Mouse (Mus musculus) CH12.LX (cell line): ENCODE measurements around the gene Kcnma1. TPM values are rescaled to one million over a fixed set of nuclear protein-coding genes. Genes with fewer than 3 reads are reported as not detected.

Source experiments
- DNase-seq: peaks from one replicate; pipeline ENCODE4 v3.0.0-alpha.2; 2013; ENCODE audit errors: extremely low read depth
- H3K27ac ChIP-seq: 2 replicates; pipeline ENCODE4 v1.5.1; 2012; ENCODE audit warnings: low read depth, mild to moderate bottlenecking, control low read depth, moderate library complexity; ENCODE audit not compliant: insufficient read depth
- H3K27me3 ChIP-seq: replicated peaks from 2 replicates; pipeline ENCODE3; 2012; ENCODE audit warnings: inconsistent platforms
- H3K36me3 ChIP-seq, 2 experiments: replicated peaks in 1 of 2; 2 replicates each; pipeline versions ENCODE3 to v1.6.1; 2012; ENCODE audit warnings: inconsistent platforms in 1 of 2, low read length in 1 of 2, mild to moderate bottlenecking in 1 of 2, mixed read lengths in 1 of 2, moderate library complexity in 1 of 2; ENCODE audit not compliant: control insufficient read depth in 1 of 2, insufficient read depth in 1 of 2
- H3K4me1 ChIP-seq, 2 experiments: 2 replicates each; pipeline ENCODE4 v1.6.1; 2012; ENCODE audit warnings: inconsistent platforms in 1 of 2, moderate library complexity in 1 of 2; ENCODE audit not compliant: insufficient read depth in 2 of 2, control insufficient read depth in 1 of 2
- H3K4me2 ChIP-seq: 2 replicates; pipeline ENCODE4 v1.6.1; 2012; ENCODE audit warnings: low read depth, mild to moderate bottlenecking, control low read depth; ENCODE audit not compliant: poor library complexity, insufficient read depth, severe bottlenecking
- H3K4me3 ChIP-seq, 3 experiments: fragments of 150-350 bp in 1 of 3; sonication (generic) in 1 of 3; replicated peaks in 1 of 3; 2 replicates each; pipeline versions ENCODE3 to v1.5.1; 2011 to 2012; ENCODE audit warnings: low read depth in 2 of 3, low read length in 2 of 3, mild to moderate bottlenecking in 2 of 3, moderate library complexity in 2 of 3, control low read depth in 1 of 3, improper control_type of control experiment in 1 of 3, inconsistent platforms in 1 of 3, mixed read lengths in 1 of 3; ENCODE audit not compliant: poor library complexity in 1 of 3
- H3K79me2 ChIP-seq: replicated peaks from 2 replicates; pipeline ENCODE4 v1.6.1; 2012; ENCODE audit warnings: mild to moderate bottlenecking, moderate library complexity; ENCODE audit not compliant: control insufficient read depth, poor library complexity, insufficient read depth, severe bottlenecking; ENCODE audit errors: extremely low read depth
- H3K9ac ChIP-seq: 2 replicates; pipeline ENCODE4 v1.6.1; 2012; ENCODE audit warnings: low read depth, mild to moderate bottlenecking, control low read depth, moderate library complexity; ENCODE audit not compliant: insufficient read depth
- H3K9me3 ChIP-seq: replicated peaks from 2 replicates; pipeline ENCODE3; 2012; ENCODE audit warnings: low read length, inconsistent platforms, mixed read lengths
- BHLHE40 ChIP-seq: IDR thresholded peaks from 2 replicates; pipeline ENCODE4 v1.6.1; 2011; ENCODE audit warnings: mild to moderate bottlenecking, low read depth, low read length, improper control_type of control experiment
- CHD1 ChIP-seq: IDR thresholded peaks from 2 replicates; pipeline ENCODE4 v1.6.1; 2012; ENCODE audit warnings: low read depth, low read length, improper control_type of control experiment, inconsistent platforms
- CHD2 ChIP-seq: IDR thresholded peaks from 2 replicates; pipeline ENCODE4 v1.6.1; 2011; ENCODE audit warnings: low read length, improper control_type of control experiment
- CTCF ChIP-seq, 2 experiments: IDR thresholded peaks in 1 of 2; conservative IDR thresholded peaks in 1 of 2; 2 replicates each; pipeline ENCODE4 v1.5.1; 2011 to 2012; ENCODE audit warnings: low read depth in 2 of 2, low read length in 2 of 2, improper control_type of control experiment in 1 of 2, inconsistent platforms in 1 of 2, mild to moderate bottlenecking in 1 of 2, moderate library complexity in 1 of 2
- E2F4 ChIP-seq: IDR thresholded peaks from 2 replicates; pipeline ENCODE4 v1.6.1; 2011; ENCODE audit warnings: low read depth, low read length, improper control_type of control experiment; ENCODE audit not compliant: insufficient replicate concordance
- ELF1 ChIP-seq: IDR thresholded peaks from 2 replicates; pipeline ENCODE4 v1.6.1; 2014; ENCODE audit warnings: low read depth, mild to moderate bottlenecking, inconsistent platforms, low read length, improper control_type of control experiment
- GABPA ChIP-seq: IDR thresholded peaks from 2 replicates; pipeline ENCODE4 v1.6.1; 2012; ENCODE audit warnings: low read depth, low read length, improper control_type of control experiment, inconsistent platforms; ENCODE audit not compliant: insufficient replicate concordance
- HCFC1 ChIP-seq: IDR thresholded peaks from 2 replicates; pipeline ENCODE4 v1.6.1; 2012; ENCODE audit warnings: low read depth, mild to moderate bottlenecking, inconsistent platforms, low read length, improper control_type of control experiment
- JUND ChIP-seq: conservative IDR thresholded peaks from 2 replicates; pipeline ENCODE4 v1.6.1; 2011; ENCODE audit warnings: low read depth, low read length, improper control_type of control experiment
- MAFK ChIP-seq: IDR thresholded peaks from 2 replicates; pipeline ENCODE4 v1.6.1; 2011; ENCODE audit warnings: low read length, improper control_type of control experiment; ENCODE audit not compliant: insufficient replicate concordance
- MXI1 ChIP-seq: IDR thresholded peaks from 2 replicates; pipeline ENCODE4 v1.6.1; 2011; ENCODE audit warnings: mild to moderate bottlenecking, low read depth, low read length, improper control_type of control experiment
- MYC ChIP-seq: IDR thresholded peaks from 2 replicates; pipeline ENCODE4 v1.6.1; 2011; ENCODE audit warnings: low read depth, mild to moderate bottlenecking, improper control_type of control experiment, low read length
- NELFE ChIP-seq: IDR thresholded peaks from 2 replicates; pipeline ENCODE4 v1.6.1; 2011; ENCODE audit warnings: low read depth, low read length, improper control_type of control experiment
- POLR2AphosphoS2 ChIP-seq: IDR thresholded peaks from 2 replicates; pipeline ENCODE4 v1.6.1; 2011; ENCODE audit warnings: low read depth, low read length, improper control_type of control experiment
- RAD21 ChIP-seq: IDR thresholded peaks from 2 replicates; pipeline ENCODE4 v1.6.1; 2011; ENCODE audit warnings: low read depth, mild to moderate bottlenecking, low read length, improper control_type of control experiment, moderate library complexity
- SMC3 ChIP-seq: IDR thresholded peaks from 2 replicates; pipeline ENCODE4 v1.6.1; 2011; ENCODE audit warnings: low read depth, low read length, improper control_type of control experiment
- TBP ChIP-seq: conservative IDR thresholded peaks from 2 replicates; pipeline ENCODE4 v1.6.1; 2011; ENCODE audit warnings: low read depth, low read length, improper control_type of control experiment
- TCF12 ChIP-seq: IDR thresholded peaks from 2 replicates; pipeline ENCODE4 v1.6.1; 2014; ENCODE audit warnings: low read depth, mild to moderate bottlenecking, inconsistent platforms, low read length, improper control_type of control experiment
- UBTF ChIP-seq: IDR thresholded peaks from 2 replicates; pipeline ENCODE4 v1.6.1; 2012; ENCODE audit warnings: low read depth, mild to moderate bottlenecking, inconsistent platforms, low read length, improper control_type of control experiment, moderate library complexity
- ZC3H11A ChIP-seq: IDR thresholded peaks from 2 replicates; pipeline ENCODE4 v1.6.1; 2012; ENCODE audit warnings: low read depth, mild to moderate bottlenecking, inconsistent platforms, low read length, improper control_type of control experiment
- ZMIZ1 ChIP-seq: IDR thresholded peaks from 2 replicates; pipeline ENCODE4 v1.6.1; 2012; ENCODE audit warnings: low read depth, mild to moderate bottlenecking, inconsistent platforms, low read length, improper control_type of control experiment
- ZNF384 ChIP-seq: IDR thresholded peaks from 2 replicates; pipeline ENCODE4 v1.6.1; 2012; ENCODE audit warnings: low read depth, low read length, improper control_type of control experiment, inconsistent platforms
- dilution Hi-C: fragments of 300-500 bp; cut with MboI; formaldehyde crosslinking; loops from 2 replicates; pipeline ENCODE4 v1.14.3; 2020; ENCODE audit warnings: low sequenced_read_pairs; ENCODE audit not compliant: extremely low pct_unique_long_range_greater_than_20kb, extremely low pct_ligation_motif_present
- in situ Hi-C: fragments of 300-500 bp; cut with MboI; formaldehyde crosslinking; loops from 3 replicates; pipeline ENCODE4 v1.14.3; 2019; ENCODE audit warnings: low sequenced_read_pairs, low pct_ligation_motif_present, low pct_unique_long_range_greater_than_20kb, mixed read lengths
- polyA plus RNA-seq: library from polyadenylated mRNA; unstranded; fragments of >175 nt; gene quantifications from 2 replicates; pipeline ENCODE4 v1.2.1, GENCODE M21; 2012; ENCODE audit warnings: low read depth; ENCODE audit not compliant: insufficient read length
- total RNA-seq, 2 experiments: library from RNA; depleted of rRNA; stranded (reverse); fragments of 300-350 nt in 1 of 2; fragments of >200 nt in 1 of 2; gene quantifications; 2 replicates each; pipeline ENCODE4 v1.2.3; 2012 to 2014

The Kcnma1 gene
- total and polyA plus RNA-seq, 3 experiments, result 0.10 to 0.17 (median 0.12) TPM

DNA sequence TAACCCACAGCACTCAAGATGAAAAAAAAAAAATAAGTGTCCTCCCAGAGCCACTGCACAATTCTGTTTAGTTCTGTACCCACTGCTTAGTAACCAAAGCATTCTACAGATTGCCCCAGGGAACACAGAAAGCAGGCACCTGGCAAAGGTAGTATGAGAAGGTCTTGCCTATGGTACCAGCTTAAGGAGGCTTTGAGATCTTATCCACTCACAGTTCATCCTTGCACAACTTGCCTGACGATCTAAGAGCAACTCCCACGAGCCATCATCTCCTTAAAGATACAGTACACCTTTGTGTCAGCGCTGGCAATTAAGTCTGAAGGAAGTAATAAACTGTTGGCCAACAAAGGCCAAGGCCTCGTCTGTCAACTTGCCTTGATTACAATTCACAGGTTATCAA, 184.0 kb downstream of the Kcnma1 start:
- H3K4me3 ChIP-seq, result no peak overlapping the region
- TF ChIP-seq ZMIZ1 (no peak), SMC3 (no peak), TBP (no peak), RAD21 (no peak), MAFK (no peak), TCF12 (no peak), POLR2AphosphoS2 (no peak), GABPA (no peak), E2F4 (no peak), BHLHE40 (no peak), MYC (no peak), CHD1 (no peak), ZNF384 (no peak), HCFC1 (no peak), JUND (no peak), UBTF (no peak), ELF1 (no peak), ZC3H11A (no peak)
- H3K27ac ChIP-seq, result no peak overlapping the region
- H3K79me2 ChIP-seq, result no peaks in the 10 kb centered on the region
- H3K4me2 ChIP-seq, result no peak overlapping the region
- dilution Hi-C loops, result no loop called here
- in situ Hi-C loops, result no loop called here
- no peaks in the 10 kb centered on the region for H3K4me1 ChIP-seq
- no peaks in the 10 kb centered on the region for H3K27me3 ChIP-seq
- DNase-seq, result no peak
- no peak overlapping the region for H3K9ac ChIP-seq
- H3K9me3 ChIP-seq, result no peaks in the 10 kb centered on the region
- H3K36me3 ChIP-seq, result no peaks in the 10 kb centered on the region

DNA sequence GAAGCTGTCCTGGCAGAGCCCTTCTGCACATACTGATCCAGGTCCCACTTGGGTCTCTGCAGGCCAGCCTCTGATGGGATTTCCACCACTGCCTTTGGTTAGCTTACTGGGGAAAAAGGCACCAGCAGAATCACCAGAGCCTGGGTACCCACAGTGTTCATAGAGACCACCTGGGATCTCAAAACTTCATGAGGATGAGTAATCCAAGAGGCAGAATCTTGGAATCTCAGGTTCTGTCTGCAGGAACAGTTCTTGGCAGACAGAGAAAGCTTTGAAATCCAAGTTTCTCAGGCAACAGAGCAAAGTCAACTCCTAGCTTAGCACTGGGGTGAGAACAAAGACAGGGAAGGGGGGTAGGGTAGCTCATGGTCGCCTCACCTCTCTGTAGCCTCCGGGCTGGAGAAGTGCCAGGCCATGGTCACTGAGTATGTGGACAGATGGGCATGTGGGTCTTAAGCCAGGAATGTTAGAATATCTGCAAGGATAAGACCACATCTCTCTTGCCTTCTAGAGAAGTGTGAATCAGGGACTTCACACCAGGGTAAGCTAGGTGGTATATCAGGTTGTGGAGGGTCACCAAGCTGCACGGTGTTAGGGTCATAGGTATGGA, 185.5 kb downstream of the Kcnma1 start:
- H3K4me1 ChIP-seq, result peaks cover 0 to 12% of the 10 kb centered on the region in 2 experiments; a peak in 2 of 4 replicates
- H3K9ac ChIP-seq, result no peak overlapping the region
- no peaks in the 10 kb centered on the region for H3K9me3 ChIP-seq
- no peaks in the 10 kb centered on the region for H3K36me3 ChIP-seq
- dilution Hi-C loops (no loop called here), in situ Hi-C loops (no loop called here)
- H3K27me3 ChIP-seq, result no peaks in the 10 kb centered on the region
- no peak overlapping the region for H3K27ac ChIP-seq
- H3K4me3 ChIP-seq, result no peak overlapping the region
- no peak overlapping the region for H3K4me2 ChIP-seq
- no peak for DNase-seq
- no peaks in the 10 kb centered on the region for H3K79me2 ChIP-seq
- no peak for TF ChIP-seq NELFE
- TF ChIP-seq ZMIZ1, result no peak
- TF ChIP-seq HCFC1, result no peak
- no peak for TF ChIP-seq E2F4
- TF ChIP-seq CHD2, result no peak
- TF ChIP-seq MXI1, result no peak
- no peak for TF ChIP-seq TCF12
- TF ChIP-seq SMC3, result no peak
- TF ChIP-seq CTCF (conservative IDR thresholded peaks at IDR 0.05 in 1 of 2, IDR thresholded peaks at IDR 0.05 in 1 of 2; ENCODE audit: low read depth in 2 of 2, low read length in 2 of 2), result no peak
- TF ChIP-seq MAFK, result no peak
